Mouse (Mus musculus): ENCODE data around the gene Gmfb. TPM values are rescaled to one million over a fixed set of nuclear protein-coding genes. Genes with fewer than 3 reads are reported as not detected.

Gene Gmfb
- polyA plus RNA-seq, 1 experiment from 2014 or later = 118 TPM

DNA sequence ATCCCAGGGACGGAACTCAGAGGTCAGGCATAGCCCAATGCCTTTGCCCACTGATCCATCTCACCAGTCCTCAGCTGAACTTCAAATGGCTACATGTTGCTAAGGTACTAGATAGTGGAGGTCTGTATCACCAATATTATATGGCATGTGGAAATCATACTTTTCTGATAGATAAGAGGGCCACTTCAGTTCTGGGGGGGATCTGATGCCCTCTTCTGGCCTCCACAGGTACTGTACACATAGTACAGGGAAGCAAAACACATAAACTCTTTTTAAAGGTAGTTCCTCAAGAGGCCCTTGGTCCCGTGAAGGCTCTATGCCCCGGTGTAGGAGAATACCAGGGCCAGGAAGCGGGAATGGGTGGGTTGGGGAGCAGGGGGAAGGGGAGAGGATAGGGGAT lies 31.7 kb downstream of the Gmfb start:
- no peaks in the 10 kb centered on the region for H3K9me3 ChIP-seq (ENCODE audit: control insufficient read depth, low read length)
- no peak overlapping the region for H3K4me2 ChIP-seq
- H3K9ac ChIP-seq (ENCODE audit: low read length) = no peak overlapping the region
- no peak for DNase-seq (ENCODE audit: low spot score, missing footprints)
- peaks cover 7% of the 10 kb centered on the region for H3K4me1 ChIP-seq (ENCODE audit: control insufficient read depth, insufficient read depth, low read length)
- 74% methylated on average over 4 of the region's 4 CpGs for WGBS
- no peak for ATAC-seq (ENCODE audit: low FRiP score)
- no peaks in the 10 kb centered on the region for H3K27me3 ChIP-seq (ENCODE audit: control insufficient read depth, insufficient read depth, low read length)
- H3K27ac ChIP-seq (ENCODE audit: low read depth, low read length) = no peak overlapping the region
- H3K4me3 ChIP-seq (ENCODE audit: low read depth, low read length) = no peak overlapping the region
- H3K36me3 ChIP-seq (ENCODE audit: control insufficient read depth, insufficient read depth, low read length) = no peaks in the 10 kb centered on the region

DNA sequence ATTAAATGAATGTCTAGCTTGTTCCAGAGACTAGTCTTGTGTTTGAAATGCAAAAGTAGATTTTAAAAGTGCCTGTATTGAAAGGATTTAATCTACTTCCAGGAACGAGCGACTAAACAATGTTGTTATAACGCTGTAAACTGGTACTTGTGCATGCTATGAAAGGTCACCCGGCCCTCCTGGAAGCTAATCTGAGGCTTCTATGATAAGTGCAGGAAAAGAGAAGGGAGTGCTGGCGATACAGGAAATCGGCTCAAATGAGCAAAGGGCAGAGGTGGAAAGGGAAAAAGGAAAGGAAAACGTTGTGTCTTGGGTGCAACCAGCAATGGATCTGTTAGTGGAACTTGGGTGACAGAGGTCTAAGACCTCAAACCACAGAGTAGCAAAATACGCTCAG lies 33.5 kb downstream of the Gmfb start:
- Histone ChIP-seq H3K4me2 (peak overlapping the region; percentile 61), H3K9ac (ENCODE audit: low read length) (0 out of 2 replicates have a peak overlapping the region, but pooled peaks have one; percentile 30), H3K4me3 (ENCODE audit: low read depth, low read length) (peak overlapping the region; percentile 90), H3K4me1 (ENCODE audit: control insufficient read depth, insufficient read depth, low read length) (peaks cover 7% of the 10 kb centered on the region), H3K9me3 (ENCODE audit: control insufficient read depth, low read length) (no peaks in the 10 kb centered on the region), H3K27ac (ENCODE audit: low read depth, low read length) (no peak overlapping the region), H3K27me3 (ENCODE audit: control insufficient read depth, insufficient read depth, low read length) (no peaks in the 10 kb centered on the region), H3K36me3 (ENCODE audit: control insufficient read depth, insufficient read depth, low read length) (no peaks in the 10 kb centered on the region)
- ATAC-seq (ENCODE audit: low FRiP score) = peak; percentile 25; the same call in 1 of the 2 replicates
- DNase-seq (ENCODE audit: low spot score, missing footprints) = no peak
- 29% methylated on average over 8 of the region's 8 CpGs for WGBS

DNA sequence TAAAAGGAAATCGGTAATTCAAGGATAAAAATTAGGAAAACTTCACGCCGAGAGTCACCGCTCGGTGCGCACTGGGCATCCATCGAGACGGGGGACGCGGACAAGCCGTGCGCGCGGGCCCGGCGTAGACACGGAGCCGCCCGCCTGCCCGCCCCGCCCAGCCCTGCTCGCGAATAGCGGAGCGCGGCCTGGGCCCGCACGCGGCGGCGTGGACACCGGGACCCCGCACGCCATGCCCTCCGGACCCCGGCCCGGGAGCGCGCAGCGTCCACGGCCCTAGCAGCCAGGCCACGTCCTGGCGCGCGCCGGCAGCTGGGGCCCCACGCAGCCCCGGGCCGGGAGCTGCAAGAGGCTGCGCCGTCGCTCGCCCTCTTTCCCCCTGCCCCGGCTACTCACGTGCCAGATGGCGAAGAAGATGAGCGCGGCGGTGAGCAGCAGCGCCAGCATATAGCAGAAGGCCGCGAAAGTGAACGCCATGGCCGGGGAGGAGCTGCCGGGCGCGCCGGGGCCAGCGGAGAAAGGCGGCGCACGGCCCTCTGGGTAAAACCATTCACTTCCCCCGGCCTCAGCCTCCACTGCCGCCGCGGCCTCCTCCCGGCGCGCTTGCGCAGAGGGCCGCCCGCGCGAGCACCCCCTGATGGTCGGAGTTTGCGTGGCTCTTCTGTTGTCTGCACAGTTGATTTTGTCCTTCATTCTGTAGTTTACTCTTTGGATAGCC lies 34.1 kb downstream of the Gmfb start, which contains the start of gene Cnih1:
Gene Cnih1, minus strand, starts transcription at position 625 of the 718 bp plus-strand sequence.
- peak within 1 kb of the TSS; percentile 98 for H3K9ac ChIP-seq (ENCODE audit: low read length)
- no peaks in the 10 kb centered on the region for H3K27me3 ChIP-seq (ENCODE audit: control insufficient read depth, insufficient read depth, low read length)
- no peaks in the 10 kb centered on the region for H3K36me3 ChIP-seq (ENCODE audit: control insufficient read depth, insufficient read depth, low read length)
- H3K4me1 ChIP-seq (ENCODE audit: control insufficient read depth, insufficient read depth, low read length) = peaks cover 7% of the 10 kb centered on the region
- WGBS = under 1% methylated on average over 71 of the region's 86 CpGs
- ATAC-seq (ENCODE audit: low FRiP score) (peak; percentile 97), DNase-seq (ENCODE audit: low spot score, missing footprints) (peak; percentile 99)
- H3K27ac ChIP-seq (ENCODE audit: low read depth, low read length) = peak within 1 kb of the TSS; percentile 96
- H3K9me3 ChIP-seq (ENCODE audit: control insufficient read depth, low read length) = no peaks in the 10 kb centered on the region
- peak within 1 kb of the TSS; percentile 61 for H3K4me2 ChIP-seq
- peak within 1 kb of the TSS; percentile 90 for H3K4me3 ChIP-seq (ENCODE audit: low read depth, low read length)

DNA sequence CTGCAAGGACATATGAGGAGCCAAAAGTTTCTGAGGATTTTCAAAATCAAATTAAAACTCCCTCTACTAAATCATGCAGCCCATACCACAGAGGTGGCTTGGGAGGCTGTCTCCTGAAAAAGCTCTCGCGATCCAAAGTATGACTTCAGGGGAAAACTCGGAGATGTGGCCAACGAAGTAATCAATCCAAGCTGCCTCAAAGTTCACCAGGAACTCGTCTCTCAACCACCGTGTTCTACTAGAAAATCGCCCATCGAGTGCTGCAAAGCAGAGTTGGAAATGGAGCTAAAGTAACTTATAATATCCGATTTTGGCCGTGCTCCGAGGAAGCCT lies 34.6 kb downstream of the Gmfb start:
- H3K4me2 ChIP-seq = peak overlapping the region; percentile 61
- under 1% methylated on average over 11 of the region's 11 CpGs for WGBS
- H3K27me3 ChIP-seq (ENCODE audit: control insufficient read depth, insufficient read depth, low read length) = no peaks in the 10 kb centered on the region
- peak overlapping the region; percentile 96 for H3K27ac ChIP-seq (ENCODE audit: low read depth, low read length)
- peak overlapping the region; percentile 90 for H3K4me3 ChIP-seq (ENCODE audit: low read depth, low read length)
- ATAC-seq (ENCODE audit: low FRiP score) = 0 out of 2 replicates have a peak, but pooled peaks have one; percentile 9
- H3K4me1 ChIP-seq (ENCODE audit: control insufficient read depth, insufficient read depth, low read length) = peaks cover 7% of the 10 kb centered on the region
- no peaks in the 10 kb centered on the region for H3K9me3 ChIP-seq (ENCODE audit: control insufficient read depth, low read length)
- H3K36me3 ChIP-seq (ENCODE audit: control insufficient read depth, insufficient read depth, low read length) = no peaks in the 10 kb centered on the region; the same call in 1 of the 2 replicates
- H3K9ac ChIP-seq (ENCODE audit: low read length) = peak overlapping the region; percentile 98
- no peak for DNase-seq (ENCODE audit: low spot score, missing footprints)

DNA sequence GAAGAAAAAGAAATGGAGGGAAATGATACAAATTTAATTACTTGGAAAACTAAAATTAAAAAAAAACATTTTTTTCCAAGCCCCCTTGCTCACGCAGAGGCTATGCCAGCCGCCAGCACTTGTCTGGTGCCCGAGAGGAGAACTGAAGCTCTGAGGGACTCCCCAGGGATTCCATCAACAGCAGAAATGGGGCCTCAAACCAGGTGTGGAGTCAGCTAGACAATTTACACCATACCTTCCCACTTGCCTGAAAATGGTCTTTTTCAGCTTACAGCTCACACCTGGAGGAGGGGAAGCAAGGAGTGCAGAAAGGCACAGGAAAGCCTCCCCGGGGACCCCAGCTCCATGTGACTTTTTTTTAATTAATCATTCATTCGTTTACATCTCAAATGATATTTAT lies 36.8 kb downstream of the Gmfb start:
- WGBS = 92% methylated on average over 5 of the region's 5 CpGs
- Histone ChIP-seq H3K4me3 (ENCODE audit: low read depth, low read length) (no peak overlapping the region), H3K27ac (ENCODE audit: low read depth, low read length) (no peak overlapping the region), H3K4me2 (no peak overlapping the region), H3K36me3 (ENCODE audit: control insufficient read depth, insufficient read depth, low read length) (no peaks in the 10 kb centered on the region; the same call in 1 of the 2 replicates), H3K4me1 (ENCODE audit: control insufficient read depth, insufficient read depth, low read length) (peaks cover 7% of the 10 kb centered on the region), H3K27me3 (ENCODE audit: control insufficient read depth, insufficient read depth, low read length) (no peaks in the 10 kb centered on the region), H3K9ac (ENCODE audit: low read length) (no peak overlapping the region), H3K9me3 (ENCODE audit: control insufficient read depth, low read length) (no peaks in the 10 kb centered on the region)
- ATAC-seq (ENCODE audit: low FRiP score) = no peak
- DNase-seq (ENCODE audit: low spot score, missing footprints) = no peak

DNA sequence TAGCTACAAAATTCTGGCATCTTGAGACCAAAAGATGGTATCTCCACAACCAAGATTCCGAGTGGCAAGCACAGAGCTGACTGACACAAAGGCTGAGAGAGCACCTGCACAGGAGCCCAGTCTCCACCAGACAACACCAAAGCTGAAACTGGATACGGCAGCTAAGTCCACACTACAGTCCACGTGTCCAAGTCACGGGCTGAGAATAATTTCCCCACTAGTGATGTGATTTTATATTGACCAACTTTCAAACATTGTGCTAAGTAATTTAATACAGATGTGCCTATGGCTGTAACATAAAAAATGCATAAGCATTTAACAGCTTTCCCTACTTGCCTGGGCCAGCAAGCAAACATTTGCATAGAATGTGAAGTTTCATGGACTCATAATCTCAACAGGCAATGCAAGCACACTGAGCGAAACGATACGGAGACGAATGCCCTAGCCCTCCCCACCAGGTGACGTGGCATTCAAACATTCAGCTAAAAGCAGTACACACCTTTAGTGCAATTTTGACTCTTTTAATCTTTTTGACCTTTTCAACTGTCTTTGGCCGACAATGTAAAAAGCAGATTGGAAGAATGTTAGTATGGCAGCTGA lies 38.6 kb downstream of the Gmfb start:
- H3K9me3 ChIP-seq (ENCODE audit: control insufficient read depth, low read length) = peaks cover 5% of the 10 kb centered on the region; the same call in 1 of the 2 replicates
- no peak overlapping the region for H3K27ac ChIP-seq (ENCODE audit: low read depth, low read length)
- H3K4me2 ChIP-seq = no peak overlapping the region
- ATAC-seq (ENCODE audit: low FRiP score) = no peak
- no peaks in the 10 kb centered on the region for H3K27me3 ChIP-seq (ENCODE audit: control insufficient read depth, insufficient read depth, low read length)
- H3K36me3 ChIP-seq (ENCODE audit: control insufficient read depth, insufficient read depth, low read length) = peaks cover 17% of the 10 kb centered on the region
- H3K9ac ChIP-seq (ENCODE audit: low read length) = no peak overlapping the region
- no peak overlapping the region for H3K4me3 ChIP-seq (ENCODE audit: low read depth, low read length)
- peak; percentile 12 for DNase-seq (ENCODE audit: low spot score, missing footprints)
- 94% methylated on average over 10 of the region's 10 CpGs for WGBS
- peaks cover 7% of the 10 kb centered on the region for H3K4me1 ChIP-seq (ENCODE audit: control insufficient read depth, insufficient read depth, low read length)

DNA sequence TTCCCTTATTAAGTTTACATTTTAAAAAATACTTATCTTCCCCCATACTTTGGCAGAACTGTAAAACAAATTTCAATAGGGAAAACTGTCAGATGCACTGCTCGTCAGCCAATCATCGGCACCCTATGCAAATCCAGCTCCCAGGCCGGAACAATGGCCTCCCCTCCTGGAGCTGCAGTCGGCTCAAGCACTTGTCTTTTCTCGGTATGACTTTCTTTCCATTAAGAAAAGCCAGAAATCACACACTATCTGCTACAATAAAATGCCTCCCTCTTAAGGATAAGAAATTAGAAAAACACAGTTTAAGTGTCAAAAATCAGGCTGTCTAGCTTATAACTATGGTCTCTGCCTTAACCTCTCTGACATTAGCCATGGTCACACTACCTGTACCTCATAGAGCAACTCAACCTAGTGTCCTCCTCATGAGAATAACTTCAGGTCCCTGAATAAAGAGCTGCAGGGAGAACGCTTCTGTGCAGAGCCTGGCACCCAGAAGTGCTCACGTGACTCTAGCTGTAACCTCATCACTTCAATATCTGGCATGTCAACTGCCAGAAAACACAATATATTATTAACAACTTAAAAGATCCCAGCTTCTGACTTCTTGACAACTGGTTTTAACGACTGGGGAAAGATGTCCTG lies 39.7 kb downstream of the Gmfb start:
- Histone ChIP-seq H3K4me2 (no peak overlapping the region), H3K9me3 (ENCODE audit: control insufficient read depth, low read length) (peaks cover 5% of the 10 kb centered on the region; the same call in 1 of the 2 replicates), H3K4me1 (ENCODE audit: control insufficient read depth, insufficient read depth, low read length) (peaks cover 7% of the 10 kb centered on the region), H3K27ac (ENCODE audit: low read depth, low read length) (no peak overlapping the region), H3K36me3 (ENCODE audit: control insufficient read depth, insufficient read depth, low read length) (peaks cover 25% of the 10 kb centered on the region), H3K27me3 (ENCODE audit: control insufficient read depth, insufficient read depth, low read length) (no peaks in the 10 kb centered on the region), H3K9ac (ENCODE audit: low read length) (no peak overlapping the region), H3K4me3 (ENCODE audit: low read depth, low read length) (no peak overlapping the region)
- 89% methylated on average over 8 of the region's 8 CpGs for WGBS
- no peak for ATAC-seq (ENCODE audit: low FRiP score)
- peak; percentile 44 for DNase-seq (ENCODE audit: low spot score, missing footprints)

DNA sequence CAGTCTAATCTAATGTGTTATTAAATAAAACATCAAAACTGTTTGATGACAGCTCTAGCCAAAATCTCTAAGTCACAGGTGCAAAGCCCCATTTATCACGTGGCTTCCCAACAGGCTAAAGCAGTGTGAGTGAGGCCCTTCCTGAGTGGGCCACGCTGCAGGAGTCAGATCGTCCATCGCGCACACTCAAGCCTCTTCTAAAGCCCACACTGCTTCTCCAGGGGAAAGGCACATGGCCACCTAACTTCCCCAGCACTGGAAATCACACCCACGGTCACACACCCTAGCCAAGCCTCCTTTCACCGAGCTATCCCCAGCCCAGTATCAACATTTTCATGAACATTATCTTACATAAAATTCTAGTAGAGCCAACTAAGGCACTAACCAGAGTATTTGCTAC lies 41.0 kb downstream of the Gmfb start:
- DNase-seq (ENCODE audit: low spot score, missing footprints) (peak; percentile 44), ATAC-seq (ENCODE audit: low FRiP score) (no peak)
- peaks cover 25% of the 10 kb centered on the region for H3K36me3 ChIP-seq (ENCODE audit: control insufficient read depth, insufficient read depth, low read length)
- peaks cover 5% of the 10 kb centered on the region; the same call in 1 of the 2 replicates for H3K9me3 ChIP-seq (ENCODE audit: control insufficient read depth, low read length)
- H3K4me3 ChIP-seq (ENCODE audit: low read depth, low read length) = no peak overlapping the region
- H3K4me1 ChIP-seq (ENCODE audit: control insufficient read depth, insufficient read depth, low read length) = no peaks in the 10 kb centered on the region
- H3K27me3 ChIP-seq (ENCODE audit: control insufficient read depth, insufficient read depth, low read length) = no peaks in the 10 kb centered on the region
- H3K9ac ChIP-seq (ENCODE audit: low read length) = no peak overlapping the region
- no peak overlapping the region for H3K4me2 ChIP-seq
- no peak overlapping the region for H3K27ac ChIP-seq (ENCODE audit: low read depth, low read length)
- 96% methylated on average over 7 of the region's 7 CpGs for WGBS

DNA sequence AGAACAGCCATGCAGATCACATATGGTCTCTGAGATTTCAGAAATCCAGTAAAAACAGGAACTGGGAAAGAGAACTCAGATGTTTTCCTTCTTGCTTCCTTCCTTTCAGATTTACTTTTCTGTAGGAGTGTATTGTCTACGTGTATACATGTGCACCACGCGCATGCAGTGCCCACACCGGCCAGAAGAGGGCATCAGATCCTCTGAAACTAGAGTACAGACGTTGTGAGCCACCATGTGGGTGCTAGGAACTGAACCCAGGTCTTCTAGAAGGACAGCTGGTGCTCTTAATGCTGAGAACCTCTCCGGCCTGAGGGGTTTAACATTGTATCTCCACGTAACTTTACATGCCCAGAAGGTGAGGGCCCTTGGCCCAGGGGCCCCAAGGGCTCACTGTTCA lies 42.8 kb downstream of the Gmfb start:
- Histone ChIP-seq H3K27me3 (ENCODE audit: control insufficient read depth, insufficient read depth, low read length) (no peaks in the 10 kb centered on the region), H3K9ac (ENCODE audit: low read length) (no peak overlapping the region), H3K9me3 (ENCODE audit: control insufficient read depth, low read length) (peaks cover 5% of the 10 kb centered on the region; the same call in 1 of the 2 replicates), H3K4me1 (ENCODE audit: control insufficient read depth, insufficient read depth, low read length) (no peaks in the 10 kb centered on the region), H3K27ac (ENCODE audit: low read depth, low read length) (no peak overlapping the region), H3K36me3 (ENCODE audit: control insufficient read depth, insufficient read depth, low read length) (peaks cover 34% of the 10 kb centered on the region), H3K4me2 (no peak overlapping the region), H3K4me3 (ENCODE audit: low read depth, low read length) (no peak overlapping the region)
- no peak for ATAC-seq (ENCODE audit: low FRiP score)
- DNase-seq (ENCODE audit: low spot score, missing footprints) = peak; percentile 82
- 92% methylated on average over 7 of the region's 7 CpGs for WGBS
